Mouse (Mus musculus): Measurements from ENCODE around the gene Cmss1. TPM values are rescaled to one million over a fixed set of nuclear protein-coding genes. Genes with fewer than 3 reads are reported as not detected.

Cmss1 gene
- polyA plus RNA-seq (2017; shearing (Covaris generic)), result 21.4 TPM

GRCm38 (mm10) chr16:57606444-57607227 lies at the start of gene Cmss1:
TSS of gene Cmss1 (minus strand) at chr16:57606864.

GRCm38 (mm10) chr16:57352751-57353150 lies 253.9 kb downstream of the Cmss1 start, which contains the start of gene Filip1l:
TSS of gene Filip1l (plus strand) at chr16:57353093.

GRCm38 (mm10) chr16:57292765-57293164 lies 313.9 kb downstream of the Cmss1 start, which contains the start of gene Tmem30c:
TSS of gene Tmem30c (minus strand) at chr16:57292865.

Other genes with a start within 250 kb of the Cmss1 start
- gene Col8a1, start 147.9 kb upstream of the Cmss1 start, polyA plus RNA-seq (2017; shearing (Covaris generic)), result not detected

All from activated CD4-positive, CD25-positive, alpha-beta regulatory T cell, adult 9 weeks (primary cell).